Comparison of ENCODE assay signal across 22 mouse cellular contexts in genomic region chr16:8817872-8818271, GRCm38 (mm10).
"Had no signal": no experiment of that assay in that cellular context is flagged by ENCODE, and none has a peak within 500 bp of the region (broad histone marks: within the 10 kb centered on the region; RNA-seq: fewer than 3 reads in every experiment).

No protein-coding gene starts in this region.

- ATAC-seq: liver, postnatal 0 days; lung, postnatal 0 days; midbrain, embryonic 15.5 days had no signal

- H3K4me1 ChIP-seq: limb, embryonic 12.5 days; limb, embryonic 15.5 days; midbrain, embryonic 12.5 days; midbrain, embryonic 15.5 days; neural tube, embryonic 12.5 days; neural tube, embryonic 15.5 days had no signal

- H3K9me3 ChIP-seq: limb, embryonic 12.5 days; limb, embryonic 15.5 days; midbrain, embryonic 12.5 days; midbrain, embryonic 15.5 days; neural tube, embryonic 12.5 days; neural tube, embryonic 15.5 days had no signal

- H3K36me3 ChIP-seq: limb, embryonic 12.5 days; limb, embryonic 15.5 days; midbrain, embryonic 12.5 days; midbrain, embryonic 15.5 days; neural tube, embryonic 12.5 days; neural tube, embryonic 15.5 days had no signal

- H3K4me3 ChIP-seq: left cerebral cortex, adult 2 months; limb, embryonic 12.5 days; limb, embryonic 15.5 days; midbrain, embryonic 12.5 days; midbrain, embryonic 15.5 days; neural tube, embryonic 12.5 days; neural tube, embryonic 15.5 days had no signal

- H3K27me3 ChIP-seq: limb, embryonic 12.5 days; limb, embryonic 15.5 days; midbrain, embryonic 12.5 days; midbrain, embryonic 15.5 days; neural tube, embryonic 12.5 days; neural tube, embryonic 15.5 days had no signal

- H3K27ac ChIP-seq: left cerebral cortex, adult 2 months; limb, embryonic 12.5 days; limb, embryonic 15.5 days; liver, embryonic 14.5 days; macrophage; midbrain, embryonic 12.5 days; midbrain, embryonic 15.5 days; neural tube, embryonic 12.5 days; neural tube, embryonic 15.5 days; stomach, postnatal 0 days had no signal

- DNase-seq: kidney, postnatal 10 days; kidney, postnatal 36 days; layer of hippocampus, postnatal 36 days; liver, postnatal 0 days; lung, embryonic 14.5 days; right cerebral cortex, adult 18-20 months; right cerebral cortex, postnatal 14 days; right cerebral cortex, postnatal 4 days; thymus, adult 2 months; thymus, postnatal 14 days; thymus, postnatal 4 days had no signal
